Mouse (Mus musculus) neural tube, embryonic 15.5 days (tissue): ENCODE results near the gene Naf1. TPM values are rescaled to one million over a fixed set of nuclear protein-coding genes. Genes with fewer than 3 reads are reported as not detected.

Experiments used
- ATAC-seq: fragments of 200-750 bp; cut with Nextera tagmentation; 2 replicates; pipeline ENCODE4 v1.8.0; 2017; ENCODE audit warnings: mild to moderate bottlenecking, moderate TSS enrichment, moderate library complexity; ENCODE audit not compliant: low FRiP score
- H3K27ac ChIP-seq: fragments of 300-500 bp; sonication (generic); replicated peaks from 2 replicates; pipeline ENCODE4 v1.5.1; 2015; ENCODE audit warnings: mild to moderate bottlenecking, inconsistent platforms
- H3K27me3 ChIP-seq: fragments of 300-500 bp; sonication (generic); replicated peaks from 2 replicates; pipeline ENCODE4 v1.6.1; 2015; ENCODE audit warnings: inconsistent platforms
- H3K36me3 ChIP-seq: fragments of 300-500 bp; sonication (generic); 2 replicates; pipeline ENCODE4 v1.6.1; 2015; ENCODE audit warnings: inconsistent platforms
- H3K4me1 ChIP-seq: fragments of 300-500 bp; sonication (generic); 2 replicates; pipeline ENCODE4 v1.6.1; 2015; ENCODE audit warnings: inconsistent platforms
- H3K4me2 ChIP-seq: fragments of 300-500 bp; sonication (generic); 2 replicates; pipeline ENCODE4 v1.6.1; 2015; ENCODE audit warnings: inconsistent platforms, mild to moderate bottlenecking, moderate library complexity
- H3K4me3 ChIP-seq: fragments of 300-500 bp; sonication (generic); replicated peaks from 2 replicates; pipeline ENCODE4 v1.5.1; 2015; ENCODE audit warnings: mild to moderate bottlenecking, inconsistent platforms
- H3K9ac ChIP-seq: fragments of 300-500 bp; sonication (generic); replicated peaks from 2 replicates; pipeline ENCODE4 v1.6.1; 2015; ENCODE audit warnings: mild to moderate bottlenecking, inconsistent platforms
- H3K9me3 ChIP-seq: fragments of 300-500 bp; sonication (generic); replicated peaks from 2 replicates; pipeline ENCODE4 v1.6.1; 2016; ENCODE audit warnings: inconsistent platforms
- WGBS: fragments of 180-500 bp; shearing (Covaris S2); methylation state at CpG from one replicate; pipeline ENCODE4 v1.1.7; 2015; ENCODE audit warnings: mixed read lengths; 5-methylcytosine and 5-hydroxymethylcytosine counted together
- polyA plus RNA-seq: library from polyadenylated mRNA; unstranded; fragments of >200 nt; fragmentation: Nextera tagmentation; extraction: Ambion mirVana; gene quantifications from 2 replicates; pipeline ENCODE4 v1.2.1, GENCODE M21; 2015

Naf1 gene
- 2.1 and 2.5 TPM in 2 replicates for polyA plus RNA-seq

DNA sequence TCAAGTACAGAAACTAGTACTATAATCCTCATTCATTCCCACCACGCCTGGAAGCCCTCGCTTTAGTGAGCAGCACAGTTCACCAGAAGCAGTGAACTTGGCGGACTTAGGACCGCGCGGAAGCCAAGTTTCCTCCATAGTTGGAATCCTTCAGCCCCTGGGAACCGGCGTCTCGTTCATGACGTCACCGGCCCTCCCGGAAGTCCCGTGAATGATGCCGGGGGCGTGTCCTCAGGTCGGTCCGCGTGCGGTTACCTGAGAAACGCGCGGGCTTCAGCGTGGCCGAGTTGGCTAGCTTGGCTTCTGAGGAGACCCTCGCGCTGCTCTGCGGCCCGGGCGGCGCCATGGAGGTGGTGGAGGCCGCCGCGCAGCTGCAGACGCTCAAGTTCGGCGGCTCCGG lies at the start of gene Naf1:
Naf1 (plus strand) TSS at position 195 of the 400 bp plus-strand sequence.
- under 1% methylated on average over 37 of the region's 37 CpGs for WGBS
- Histone ChIP-seq H3K9me3 (no peaks in the 10 kb centered on the region), H3K4me1 (peaks cover 17% of the 10 kb centered on the region), H3K27me3 (no peaks in the 10 kb centered on the region), H3K36me3 (no peaks in the 10 kb centered on the region), H3K4me3 (peak within 1 kb of the TSS; percentile 95), H3K27ac (peak within 1 kb of the TSS; percentile 83), H3K4me2 (peak within 1 kb of the TSS; percentile 87), H3K9ac (peak within 1 kb of the TSS; percentile 74)
- ATAC-seq, result peak; percentile 99

DNA sequence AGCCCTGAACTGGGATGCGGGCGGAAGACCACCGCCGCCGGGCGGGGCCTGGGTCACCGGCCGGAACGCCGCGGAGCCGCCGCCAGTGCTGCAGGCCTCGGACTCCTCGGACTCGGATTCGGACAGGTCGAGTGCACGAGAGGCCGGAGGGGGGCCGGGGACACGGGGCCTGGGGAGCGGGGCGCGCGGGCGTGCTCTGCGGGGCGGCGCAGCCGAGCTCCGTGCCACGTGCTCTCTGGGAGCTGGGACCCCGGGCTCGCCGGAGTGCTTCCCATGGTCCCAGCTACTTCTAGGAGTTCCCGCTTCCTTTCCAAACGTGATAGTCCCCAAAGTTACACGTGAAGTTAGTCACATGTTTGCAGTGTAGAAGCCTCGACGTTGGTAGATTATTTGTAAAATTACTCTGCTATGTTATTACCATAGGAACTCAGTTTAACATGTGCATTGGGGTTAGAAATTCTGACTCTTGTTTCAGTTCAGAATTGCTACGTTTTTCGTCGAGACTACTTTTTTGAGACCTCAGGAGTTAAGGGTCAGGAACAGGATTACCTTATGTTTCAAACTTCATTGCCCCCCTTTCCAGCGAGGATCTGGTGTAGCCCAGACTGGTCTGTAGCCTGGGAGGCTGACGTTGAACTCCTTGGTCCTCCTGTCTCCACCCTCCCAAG lies 1.0 kb downstream of the Naf1 start:
- Histone ChIP-seq H3K4me3 (peak overlapping the region; percentile 95), H3K27me3 (no peaks in the 10 kb centered on the region), H3K36me3 (no peaks in the 10 kb centered on the region), H3K4me1 (peaks cover 17% of the 10 kb centered on the region), H3K9ac (peak overlapping the region; percentile 74), H3K4me2 (peak overlapping the region; percentile 87), H3K27ac (no peak overlapping the region), H3K9me3 (no peaks in the 10 kb centered on the region)
- peak; percentile 73 for ATAC-seq
- under 1% methylated on average over 46 of the region's 46 CpGs for WGBS

DNA sequence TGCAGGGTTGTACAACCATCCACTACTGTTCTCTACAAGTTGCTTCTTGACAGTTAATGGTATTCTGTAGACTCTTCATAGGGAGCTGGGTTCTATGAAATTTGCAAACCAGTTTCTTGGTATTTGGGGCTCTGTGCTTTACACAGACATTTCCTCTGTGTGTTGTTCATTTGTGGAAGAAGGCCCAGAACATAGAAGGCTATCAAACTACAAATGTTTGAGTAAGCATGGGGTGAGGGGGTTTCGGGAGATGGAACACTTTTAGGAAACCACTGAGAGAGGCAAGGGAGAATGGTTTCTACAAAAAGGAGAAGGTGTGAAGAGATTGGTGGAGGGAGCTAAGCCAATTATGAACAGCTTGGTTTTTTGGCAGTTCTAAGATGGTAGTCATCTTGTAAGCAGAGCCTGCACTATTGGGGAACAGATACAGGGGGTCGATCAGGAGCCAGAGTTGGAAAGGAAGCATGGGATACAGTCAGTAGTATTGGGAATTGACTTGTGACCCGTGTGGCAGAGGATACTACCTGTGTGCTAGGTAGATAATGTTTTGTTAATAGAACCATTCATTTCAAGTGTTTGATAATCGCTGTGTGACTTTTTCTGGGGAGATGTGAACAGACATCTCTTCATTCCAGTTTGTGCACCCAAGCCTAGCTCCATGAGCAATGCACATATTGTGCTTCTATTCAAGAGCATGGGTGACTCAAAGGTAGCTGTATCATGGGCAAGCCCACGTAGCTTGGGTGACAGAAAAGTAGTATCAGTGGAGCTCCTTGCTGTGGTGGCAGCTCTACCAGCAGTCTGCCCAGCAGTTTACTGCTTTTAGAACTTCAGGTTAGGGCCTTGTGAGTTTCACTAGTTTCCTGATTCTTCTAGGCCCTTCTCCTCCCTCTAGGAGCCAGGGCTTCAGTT lies 1.8 kb downstream of the Naf1 start:
- WGBS, result 58% methylated on average over 5 of the region's 5 CpGs
- H3K27me3 ChIP-seq, result no peaks in the 10 kb centered on the region
- H3K9ac ChIP-seq, result no peak overlapping the region
- H3K27ac ChIP-seq, result no peak overlapping the region
- peaks cover 17% of the 10 kb centered on the region for H3K4me1 ChIP-seq
- H3K9me3 ChIP-seq, result no peaks in the 10 kb centered on the region
- no peak for ATAC-seq
- H3K4me3 ChIP-seq, result peak overlapping the region; percentile 95
- peak overlapping the region; percentile 87 for H3K4me2 ChIP-seq
- H3K36me3 ChIP-seq, result no peaks in the 10 kb centered on the region

DNA sequence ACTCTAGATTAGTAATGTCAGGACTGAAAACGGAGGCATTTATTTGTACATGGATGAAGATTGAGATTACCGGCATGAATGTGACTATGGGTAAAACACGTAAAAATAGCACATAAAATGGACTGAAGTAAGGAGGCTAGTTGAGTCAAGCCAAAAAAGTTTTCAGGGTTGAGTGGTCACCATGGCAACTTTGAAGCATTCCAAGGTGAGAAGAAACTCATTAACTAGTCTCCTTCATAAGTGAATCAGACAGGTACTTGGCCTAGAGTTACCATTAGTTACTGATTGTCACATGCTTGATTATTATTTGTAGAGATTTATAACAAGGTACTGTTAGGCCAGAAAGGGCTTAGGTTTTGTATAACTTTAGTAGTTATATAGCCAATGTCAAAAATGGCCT lies 3.7 kb downstream of the Naf1 start:
- no peak overlapping the region for H3K9ac ChIP-seq
- H3K9me3 ChIP-seq, result no peaks in the 10 kb centered on the region
- H3K27me3 ChIP-seq, result no peaks in the 10 kb centered on the region
- no peak overlapping the region for H3K4me2 ChIP-seq
- no peaks in the 10 kb centered on the region for H3K36me3 ChIP-seq
- no peak overlapping the region for H3K4me3 ChIP-seq
- ATAC-seq, result no peak
- H3K27ac ChIP-seq, result no peak overlapping the region
- peaks cover 17% of the 10 kb centered on the region for H3K4me1 ChIP-seq
- WGBS, result 98% methylated on average over 3 of the region's 3 CpGs

DNA sequence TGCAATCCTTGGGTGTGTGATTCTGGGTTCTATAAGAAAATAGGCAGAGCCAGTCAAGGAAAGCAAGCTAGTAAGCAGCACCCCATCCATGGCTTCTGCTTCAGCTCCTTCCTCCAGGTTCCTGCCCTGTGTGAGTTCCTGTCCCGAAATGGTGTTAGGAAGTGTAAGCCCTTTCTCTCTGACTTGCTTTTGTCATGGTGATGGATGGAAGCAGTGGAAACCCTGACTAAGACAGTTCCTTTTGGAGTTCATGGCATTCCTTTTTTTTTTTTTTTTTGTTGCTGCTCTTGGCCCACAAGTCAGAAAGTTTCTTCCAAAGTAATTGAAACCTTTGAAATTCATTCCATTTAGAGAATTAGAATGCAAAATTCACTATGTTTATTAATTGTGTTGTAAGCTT lies 5.1 kb downstream of the Naf1 start:
- Histone ChIP-seq H3K4me2 (no peak overlapping the region), H3K4me1 (peaks cover 17% of the 10 kb centered on the region), H3K36me3 (no peaks in the 10 kb centered on the region), H3K27ac (no peak overlapping the region), H3K4me3 (no peak overlapping the region), H3K9ac (no peak overlapping the region), H3K27me3 (no peaks in the 10 kb centered on the region), H3K9me3 (no peaks in the 10 kb centered on the region)
- no peak for ATAC-seq
- WGBS, result 52% methylated on average over 1 of the region's 1 CpGs

DNA sequence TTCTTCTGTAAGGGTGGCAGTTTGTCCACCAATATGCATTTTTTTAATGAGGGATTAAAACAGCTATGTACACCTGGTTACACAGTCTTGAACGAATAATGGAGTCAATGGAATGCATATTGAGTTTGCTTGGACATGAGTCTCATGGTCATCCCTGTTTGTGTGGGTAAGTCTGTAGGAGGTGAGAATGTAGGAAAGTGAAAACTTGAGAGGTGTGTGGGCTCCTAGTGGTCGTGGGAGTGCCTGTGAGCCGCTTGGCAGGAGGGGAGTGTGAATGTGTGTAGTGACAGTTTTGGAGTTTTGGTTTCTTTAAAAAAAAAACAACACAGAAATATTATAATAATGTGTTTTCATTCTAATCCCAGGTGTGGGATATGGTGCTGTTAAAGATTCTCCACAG lies 7.7 kb downstream of the Naf1 start:
- no peak overlapping the region for H3K9ac ChIP-seq
- no peak for ATAC-seq
- H3K36me3 ChIP-seq, result no peaks in the 10 kb centered on the region
- H3K9me3 ChIP-seq, result no peaks in the 10 kb centered on the region
- 81% methylated on average over 3 of the region's 3 CpGs for WGBS
- H3K4me1 ChIP-seq, result no peaks in the 10 kb centered on the region
- no peak overlapping the region for H3K4me3 ChIP-seq
- H3K27ac ChIP-seq, result no peak overlapping the region
- no peak overlapping the region for H3K4me2 ChIP-seq
- H3K27me3 ChIP-seq, result no peaks in the 10 kb centered on the region

DNA sequence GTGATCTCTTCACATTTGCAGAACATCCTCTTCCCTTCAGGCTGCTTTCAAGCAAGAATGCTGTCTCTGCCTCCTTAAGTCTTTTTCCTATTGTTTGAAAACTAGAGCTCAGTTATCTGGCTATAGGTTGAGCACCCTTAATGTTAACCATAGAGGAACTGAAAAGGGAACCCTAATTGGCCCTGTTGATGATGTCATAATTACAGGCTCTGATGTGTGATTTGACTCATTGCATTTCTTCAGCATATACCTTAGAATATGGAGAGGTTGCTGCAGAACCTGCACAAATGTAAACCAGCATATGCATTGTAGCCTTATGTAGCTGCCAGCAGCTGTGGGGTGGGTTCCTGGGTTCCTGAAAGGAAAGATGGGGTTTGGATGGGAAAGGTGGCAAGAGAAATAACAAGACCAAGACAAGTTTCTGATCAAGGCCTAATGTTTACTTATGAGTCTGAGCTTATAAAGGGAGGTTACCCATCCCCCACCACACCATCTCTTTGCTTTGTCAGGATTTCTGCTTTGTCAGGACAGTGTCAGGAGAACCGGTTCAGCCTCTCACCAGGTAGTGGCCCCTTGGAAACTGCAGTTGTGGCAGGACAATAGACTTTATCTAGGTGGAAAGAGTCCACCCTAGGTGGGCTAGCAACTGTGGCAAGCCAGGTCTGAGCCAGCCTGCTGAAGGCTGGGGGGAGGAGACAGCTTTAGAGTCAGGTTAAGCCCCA lies 9.4 kb downstream of the Naf1 start:
- Histone ChIP-seq H3K4me3 (no peak overlapping the region), H3K27ac (no peak overlapping the region), H3K4me1 (no peaks in the 10 kb centered on the region), H3K36me3 (no peaks in the 10 kb centered on the region), H3K9me3 (no peaks in the 10 kb centered on the region), H3K27me3 (no peaks in the 10 kb centered on the region), H3K9ac (no peak overlapping the region), H3K4me2 (no peak overlapping the region)
- 19% methylated on average over 1 of the region's 1 CpGs for WGBS
- ATAC-seq, result no peak

DNA sequence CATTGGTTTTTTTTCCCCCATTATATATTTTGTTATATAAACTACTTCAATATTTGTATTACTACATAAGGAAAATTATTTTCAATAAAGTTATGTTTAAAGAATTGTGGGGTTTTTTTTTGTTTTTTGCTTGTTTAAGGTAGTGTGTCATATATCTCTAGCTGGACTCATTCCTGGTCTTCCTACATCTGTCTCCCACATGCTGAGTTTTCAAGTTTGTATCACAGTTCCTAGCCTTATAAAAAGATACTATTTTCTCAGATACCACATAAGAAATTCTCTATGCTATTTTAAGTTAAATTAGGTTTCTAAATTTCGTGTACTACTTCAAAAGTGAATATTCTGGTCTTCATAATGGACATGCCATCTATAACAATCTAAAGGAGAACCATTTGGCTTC lies 23.8 kb downstream of the Naf1 start:
- H3K4me3 ChIP-seq, result no peak overlapping the region
- H3K4me1 ChIP-seq, result no peaks in the 10 kb centered on the region
- no peak overlapping the region for H3K27ac ChIP-seq
- no peak overlapping the region for H3K4me2 ChIP-seq
- peaks cover 3% of the 10 kb centered on the region; the same call in 1 of the 2 replicates for H3K36me3 ChIP-seq
- ATAC-seq, result no peak
- H3K27me3 ChIP-seq, result no peaks in the 10 kb centered on the region
- H3K9me3 ChIP-seq, result no peaks in the 10 kb centered on the region
- no peak overlapping the region for H3K9ac ChIP-seq
- 77% methylated on average over 1 of the region's 1 CpGs for WGBS

DNA sequence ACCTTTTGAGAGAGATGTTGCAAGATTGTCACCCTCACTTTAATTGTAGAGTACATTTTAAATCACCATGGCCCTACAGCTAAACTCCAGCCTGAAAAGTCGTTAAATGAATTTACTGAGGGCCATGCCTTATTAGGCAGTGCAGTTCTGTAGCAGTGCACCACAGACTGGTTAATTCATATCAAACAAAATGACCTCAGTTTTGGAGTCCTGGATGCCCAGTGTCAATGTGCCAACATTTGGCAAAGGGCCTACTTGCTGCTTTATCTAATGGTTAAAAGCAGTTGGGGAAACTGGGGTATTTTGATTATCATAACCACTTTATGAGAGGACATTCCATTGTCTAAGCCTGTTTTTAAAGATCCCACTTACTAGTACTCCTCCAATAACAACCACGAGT lies 31.9 kb downstream of the Naf1 start:
- 84% methylated on average over 2 of the region's 2 CpGs for WGBS
- Histone ChIP-seq H3K9me3 (no peaks in the 10 kb centered on the region), H3K4me3 (no peak overlapping the region), H3K4me2 (no peak overlapping the region), H3K27ac (no peak overlapping the region), H3K4me1 (no peaks in the 10 kb centered on the region), H3K9ac (no peak overlapping the region), H3K36me3 (no peaks in the 10 kb centered on the region), H3K27me3 (no peaks in the 10 kb centered on the region)
- no peak for ATAC-seq

DNA sequence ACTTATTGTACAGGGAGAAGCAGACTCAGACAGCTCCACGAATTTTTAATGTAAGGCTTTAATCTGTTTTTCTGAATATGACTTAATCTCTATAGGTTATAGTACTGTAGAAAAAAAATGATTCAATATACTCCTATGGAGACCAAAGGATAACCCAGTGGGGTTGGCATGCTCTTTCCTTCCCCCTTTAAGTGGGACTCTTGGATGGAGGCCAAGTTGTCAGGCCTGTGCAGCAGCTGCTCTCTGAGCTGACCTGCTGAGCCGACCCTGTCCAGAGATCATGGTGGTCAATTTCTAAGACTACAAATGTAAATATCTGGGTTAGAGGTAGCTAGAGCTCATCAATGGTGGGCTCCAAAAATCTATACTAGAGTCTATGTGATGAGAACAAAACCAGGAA lies 45.0 kb downstream of the Naf1 start:
- 74% methylated on average over 2 of the region's 2 CpGs for WGBS
- ATAC-seq, result no peak
- no peak overlapping the region for H3K4me3 ChIP-seq
- H3K27ac ChIP-seq, result no peak overlapping the region
- no peaks in the 10 kb centered on the region for H3K4me1 ChIP-seq
- no peak overlapping the region for H3K4me2 ChIP-seq
- H3K36me3 ChIP-seq, result no peaks in the 10 kb centered on the region
- no peaks in the 10 kb centered on the region for H3K9me3 ChIP-seq
- no peaks in the 10 kb centered on the region for H3K27me3 ChIP-seq
- no peak overlapping the region for H3K9ac ChIP-seq

DNA sequence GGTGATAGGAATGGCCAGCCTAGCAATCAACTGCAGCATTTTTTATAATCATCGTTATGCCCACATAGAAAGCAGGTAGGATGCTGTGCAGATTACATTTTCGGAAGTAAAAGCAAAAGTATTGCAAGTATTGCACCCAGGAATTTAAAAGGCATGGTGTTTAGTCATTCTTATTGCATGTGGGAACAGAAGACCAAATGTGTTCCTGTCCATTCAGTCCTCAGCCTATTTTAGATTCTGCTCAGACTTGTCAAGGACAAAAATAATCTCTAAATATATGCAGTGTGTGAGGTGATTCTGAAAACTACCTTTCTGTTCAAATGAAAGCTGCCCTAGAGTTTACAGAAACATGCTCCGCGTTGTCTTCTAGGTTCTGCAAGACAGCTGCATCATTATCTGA lies 45.5 kb downstream of the Naf1 start:
- Histone ChIP-seq H3K4me2 (no peak overlapping the region), H3K36me3 (no peaks in the 10 kb centered on the region), H3K4me1 (no peaks in the 10 kb centered on the region), H3K9me3 (no peaks in the 10 kb centered on the region), H3K27ac (no peak overlapping the region), H3K27me3 (no peaks in the 10 kb centered on the region), H3K9ac (no peak overlapping the region), H3K4me3 (no peak overlapping the region)
- WGBS, result 94% methylated on average over 4 of the region's 4 CpGs
- no peak for ATAC-seq
